Mouse (Mus musculus): ENCODE measurements around the gene Impg2. TPM values are rescaled to one million over a fixed set of nuclear protein-coding genes. Genes with fewer than 3 reads are reported as not detected.
A peak's percentile ranks its signal among the peaks of the same experiment; 100 is the strongest.

Impg2 gene
- polyA plus RNA-seq, 1 experiment from 2014 or later: 0.07 TPM

- 54% methylated on average over 10 of the region's 10 CpGs for WGBS
Observed at GRCm38 (mm10) chr16:56231300-56231699, 27.2 kb downstream of the Impg2 start.

GRCm38 (mm10) chr16:56232736-56233135, 28.6 kb downstream of the Impg2 start:
- Histone ChIP-seq H3K36me3 (ENCODE audit: control insufficient read depth, insufficient read depth, low read length) (no peaks in the 10 kb centered on the region), H3K4me1 (ENCODE audit: control insufficient read depth, insufficient read depth, low read length) (no peaks in the 10 kb centered on the region), H3K4me2 (ENCODE audit: low read depth) (no peak overlapping the region), H3K27me3 (ENCODE audit: control insufficient read depth, insufficient read depth, low read length) (no peaks in the 10 kb centered on the region), H3K9ac (ENCODE audit: low read length) (no peak overlapping the region), H3K4me3 (ENCODE audit: low read depth, low read length) (no peak overlapping the region), H3K9me3 (ENCODE audit: control insufficient read depth, low read length) (no peaks in the 10 kb centered on the region), H3K27ac (ENCODE audit: low read depth, low read length) (no peak overlapping the region)
- no peak for ATAC-seq (ENCODE audit: insufficient read depth, low FRiP score, low TSS enrichment)
- no peak for DNase-seq (ENCODE audit: low spot score)
- 85% methylated on average over 10 of the region's 10 CpGs for WGBS

More at GRCm38 (mm10) chr16:56231300-56231699, 27.2 kb downstream of the Impg2 start:
- Histone ChIP-seq H3K9ac (ENCODE audit: low read length) (no peak overlapping the region), H3K27me3 (ENCODE audit: control insufficient read depth, insufficient read depth, low read length) (no peaks in the 10 kb centered on the region), H3K36me3 (ENCODE audit: control insufficient read depth, insufficient read depth, low read length) (no peaks in the 10 kb centered on the region), H3K4me3 (ENCODE audit: low read depth, low read length) (no peak overlapping the region), H3K4me1 (ENCODE audit: control insufficient read depth, insufficient read depth, low read length) (no peaks in the 10 kb centered on the region), H3K27ac (ENCODE audit: low read depth, low read length) (no peak overlapping the region), H3K9me3 (ENCODE audit: control insufficient read depth, low read length) (no peaks in the 10 kb centered on the region), H3K4me2 (ENCODE audit: low read depth) (no peak overlapping the region)
- DNase-seq (ENCODE audit: low spot score): peak; percentile 17
- no peak for ATAC-seq (ENCODE audit: insufficient read depth, low FRiP score, low TSS enrichment)

DNA sequence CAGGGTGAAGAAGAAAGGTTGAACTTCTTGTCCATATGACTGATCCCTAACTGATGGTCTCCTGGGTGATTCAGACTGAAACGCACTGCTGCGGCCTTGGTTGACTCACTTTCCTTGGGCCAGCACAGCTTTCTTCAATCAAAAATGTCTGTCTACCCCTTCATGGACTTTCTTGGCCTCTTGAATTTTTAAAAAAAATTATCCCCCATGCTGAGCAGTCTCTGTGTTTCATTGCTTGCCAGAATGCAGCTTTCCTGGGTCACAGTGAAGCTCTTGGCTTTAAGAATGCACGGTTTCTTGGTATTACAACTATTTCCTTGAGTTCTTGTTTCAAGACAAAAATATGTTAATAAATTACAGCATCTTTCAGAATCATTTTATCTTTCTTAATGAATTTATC, 41.9 kb downstream of the Impg2 start:
- H3K4me2 ChIP-seq (ENCODE audit: low read depth): no peak overlapping the region
- no peak overlapping the region for H3K9ac ChIP-seq (ENCODE audit: low read length)
- no peaks in the 10 kb centered on the region for H3K27me3 ChIP-seq (ENCODE audit: control insufficient read depth, insufficient read depth, low read length)
- H3K9me3 ChIP-seq (ENCODE audit: control insufficient read depth, low read length): no peaks in the 10 kb centered on the region
- WGBS: 92% methylated on average over 3 of the region's 3 CpGs
- H3K36me3 ChIP-seq (ENCODE audit: control insufficient read depth, insufficient read depth, low read length): no peaks in the 10 kb centered on the region
- ATAC-seq (ENCODE audit: insufficient read depth, low FRiP score, low TSS enrichment) (no peak), DNase-seq (ENCODE audit: low spot score) (no peak)
- H3K4me1 ChIP-seq (ENCODE audit: control insufficient read depth, insufficient read depth, low read length): no peaks in the 10 kb centered on the region
- H3K27ac ChIP-seq (ENCODE audit: low read depth, low read length): no peak overlapping the region
- no peak overlapping the region for H3K4me3 ChIP-seq (ENCODE audit: low read depth, low read length)

DNA sequence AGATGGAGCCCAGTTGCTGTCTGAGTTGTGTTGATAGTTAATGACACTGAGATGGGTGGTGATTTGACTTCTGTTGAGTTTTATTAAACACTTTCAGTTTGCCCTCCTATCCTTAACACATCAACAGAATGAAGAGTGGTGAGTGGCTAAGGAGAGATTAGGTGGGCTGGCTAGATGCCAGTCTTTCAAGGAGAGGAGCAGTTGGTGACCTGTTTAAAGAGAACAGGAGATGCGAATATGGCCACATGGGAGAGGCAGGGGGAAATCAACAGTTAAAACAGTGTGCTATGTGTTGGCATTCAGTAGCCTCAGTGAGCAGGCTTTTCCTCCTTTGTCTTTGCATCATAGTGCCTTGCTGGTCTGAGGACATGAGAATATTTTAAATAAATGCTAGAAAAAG, 69.8 kb downstream of the Impg2 start:
- WGBS: 81% methylated on average over 1 of the region's 1 CpGs
- Histone ChIP-seq H3K27me3 (ENCODE audit: control insufficient read depth, insufficient read depth, low read length) (no peaks in the 10 kb centered on the region), H3K4me1 (ENCODE audit: control insufficient read depth, insufficient read depth, low read length) (no peaks in the 10 kb centered on the region), H3K4me3 (ENCODE audit: low read depth, low read length) (no peak overlapping the region), H3K4me2 (ENCODE audit: low read depth) (no peak overlapping the region), H3K9ac (ENCODE audit: low read length) (no peak overlapping the region), H3K27ac (ENCODE audit: low read depth, low read length) (no peak overlapping the region), H3K9me3 (ENCODE audit: control insufficient read depth, low read length) (no peaks in the 10 kb centered on the region), H3K36me3 (ENCODE audit: control insufficient read depth, insufficient read depth, low read length) (no peaks in the 10 kb centered on the region)
- ATAC-seq (ENCODE audit: insufficient read depth, low FRiP score, low TSS enrichment) (no peak), DNase-seq (ENCODE audit: low spot score) (no peak)

DNA sequence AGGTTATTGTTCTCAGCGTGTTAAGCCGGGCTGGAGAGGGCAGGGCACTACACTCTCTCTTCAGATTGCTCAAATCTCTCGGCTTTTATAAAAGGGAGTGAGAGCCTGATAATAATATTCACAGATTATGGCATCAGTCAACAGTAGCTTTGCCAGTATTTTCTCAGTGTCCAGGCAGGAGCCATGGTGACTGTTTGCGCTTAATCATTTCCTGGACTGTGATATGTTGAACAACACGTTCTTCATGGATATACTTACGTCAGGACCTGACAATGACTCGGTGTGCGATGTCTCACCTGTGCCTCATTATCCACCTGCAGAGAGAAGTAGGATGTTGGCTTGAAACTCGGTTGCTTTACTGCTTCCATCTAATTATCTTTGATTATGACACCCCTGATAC, 74.9 kb downstream of the Impg2 start:
- H3K27ac ChIP-seq (ENCODE audit: low read depth, low read length): no peak overlapping the region
- no peaks in the 10 kb centered on the region for H3K27me3 ChIP-seq (ENCODE audit: control insufficient read depth, insufficient read depth, low read length)
- H3K9me3 ChIP-seq (ENCODE audit: control insufficient read depth, low read length): no peaks in the 10 kb centered on the region
- 84% methylated on average over 9 of the region's 9 CpGs for WGBS
- no peak overlapping the region for H3K4me2 ChIP-seq (ENCODE audit: low read depth)
- no peaks in the 10 kb centered on the region for H3K4me1 ChIP-seq (ENCODE audit: control insufficient read depth, insufficient read depth, low read length)
- H3K4me3 ChIP-seq (ENCODE audit: low read depth, low read length): no peak overlapping the region
- ATAC-seq (ENCODE audit: insufficient read depth, low FRiP score, low TSS enrichment) (no peak), DNase-seq (ENCODE audit: low spot score) (no peak)
- no peak overlapping the region for H3K9ac ChIP-seq (ENCODE audit: low read length)
- no peaks in the 10 kb centered on the region for H3K36me3 ChIP-seq (ENCODE audit: control insufficient read depth, insufficient read depth, low read length)

DNA sequence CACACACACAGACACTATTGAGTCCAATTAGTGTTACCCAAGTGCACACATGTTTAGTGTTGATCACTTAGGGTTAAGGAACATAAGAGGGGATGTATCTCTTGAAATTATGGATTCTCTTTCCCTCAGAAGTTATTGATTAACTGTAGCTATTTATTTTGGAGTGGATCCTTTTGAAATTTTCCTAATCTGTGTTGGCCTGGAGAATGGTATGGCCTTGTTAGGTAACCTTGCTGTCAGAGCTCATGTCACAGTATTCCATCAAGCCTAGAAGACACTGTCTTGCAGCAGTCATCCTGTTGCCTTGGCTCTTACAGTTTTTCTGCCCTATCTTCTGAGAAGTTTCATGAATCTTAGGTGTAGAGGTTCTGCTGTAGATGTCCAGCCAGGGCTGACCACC, 75.6 kb downstream of the Impg2 start:
- ATAC-seq (ENCODE audit: insufficient read depth, low FRiP score, low TSS enrichment): no peak
- H3K4me1 ChIP-seq (ENCODE audit: control insufficient read depth, insufficient read depth, low read length): no peaks in the 10 kb centered on the region

GRCm38 (mm10) chr16:56281336-56281735, 77.2 kb downstream of the Impg2 start:
- WGBS: 82% methylated on average over 4 of the region's 4 CpGs
- no peaks in the 10 kb centered on the region for H3K4me1 ChIP-seq (ENCODE audit: control insufficient read depth, insufficient read depth, low read length)
- H3K27me3 ChIP-seq (ENCODE audit: control insufficient read depth, insufficient read depth, low read length): no peaks in the 10 kb centered on the region
- H3K4me2 ChIP-seq (ENCODE audit: low read depth): no peak overlapping the region
- H3K27ac ChIP-seq (ENCODE audit: low read depth, low read length): no peak overlapping the region
- ATAC-seq (ENCODE audit: insufficient read depth, low FRiP score, low TSS enrichment) (no peak), DNase-seq (ENCODE audit: low spot score) (no peak)
- H3K9ac ChIP-seq (ENCODE audit: low read length): no peak overlapping the region
- no peak overlapping the region for H3K4me3 ChIP-seq (ENCODE audit: low read depth, low read length)
- no peaks in the 10 kb centered on the region for H3K9me3 ChIP-seq (ENCODE audit: control insufficient read depth, low read length)
- H3K36me3 ChIP-seq (ENCODE audit: control insufficient read depth, insufficient read depth, low read length): no peaks in the 10 kb centered on the region

More for the DNA sequence above, 75.6 kb downstream of the Impg2 start:
- H3K36me3 ChIP-seq (ENCODE audit: control insufficient read depth, insufficient read depth, low read length): no peaks in the 10 kb centered on the region
- H3K27ac ChIP-seq (ENCODE audit: low read depth, low read length): no peak overlapping the region
- no peak overlapping the region for H3K9ac ChIP-seq (ENCODE audit: low read length)
- no peaks in the 10 kb centered on the region for H3K27me3 ChIP-seq (ENCODE audit: control insufficient read depth, insufficient read depth, low read length)
- no peaks in the 10 kb centered on the region for H3K9me3 ChIP-seq (ENCODE audit: control insufficient read depth, low read length)
- no peak overlapping the region for H3K4me2 ChIP-seq (ENCODE audit: low read depth)
- no peak overlapping the region for H3K4me3 ChIP-seq (ENCODE audit: low read depth, low read length)
- no peak for DNase-seq (ENCODE audit: low spot score)

- no peaks in the 10 kb centered on the region for H3K9me3 ChIP-seq (ENCODE audit: control insufficient read depth, low read length)
- ATAC-seq (ENCODE audit: insufficient read depth, low FRiP score, low TSS enrichment) (no peak), DNase-seq (ENCODE audit: low spot score) (no peak)
- H3K4me3 ChIP-seq (ENCODE audit: low read depth, low read length): no peak overlapping the region
- H3K27me3 ChIP-seq (ENCODE audit: control insufficient read depth, insufficient read depth, low read length): no peaks in the 10 kb centered on the region
- H3K4me2 ChIP-seq (ENCODE audit: low read depth): no peak overlapping the region
- 86% methylated on average over 1 of the region's 1 CpGs for WGBS
- no peak overlapping the region for H3K27ac ChIP-seq (ENCODE audit: low read depth, low read length)
- no peaks in the 10 kb centered on the region for H3K4me1 ChIP-seq (ENCODE audit: control insufficient read depth, insufficient read depth, low read length)
- H3K9ac ChIP-seq (ENCODE audit: low read length): no peak overlapping the region
- H3K36me3 ChIP-seq (ENCODE audit: control insufficient read depth, insufficient read depth, low read length): no peaks in the 10 kb centered on the region
Observed at GRCm38 (mm10) chr16:56283330-56283729, 79.2 kb downstream of the Impg2 start.

DNA sequence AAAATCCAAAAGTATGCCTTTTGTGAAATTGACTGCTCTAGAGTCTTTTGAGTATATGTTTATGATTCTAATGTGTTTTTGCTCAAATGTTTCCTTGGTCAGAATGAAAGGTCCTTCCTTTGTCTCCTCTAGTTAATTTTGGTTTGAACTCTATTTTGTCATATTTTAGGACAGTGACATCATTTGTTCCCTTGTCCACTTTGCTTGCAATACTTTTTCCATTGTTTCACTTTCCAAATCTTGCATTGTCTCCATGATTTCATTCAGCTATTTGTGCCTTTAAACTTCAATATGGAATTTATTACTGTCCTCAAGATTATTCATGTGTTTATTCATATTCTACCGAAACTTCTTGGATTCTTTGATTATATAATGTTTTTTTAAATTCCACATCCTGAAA, 79.8 kb downstream of the Impg2 start:
- Histone ChIP-seq H3K27me3 (ENCODE audit: control insufficient read depth, insufficient read depth, low read length) (no peaks in the 10 kb centered on the region), H3K4me3 (ENCODE audit: low read depth, low read length) (no peak overlapping the region), H3K9ac (ENCODE audit: low read length) (no peak overlapping the region), H3K9me3 (ENCODE audit: control insufficient read depth, low read length) (no peaks in the 10 kb centered on the region), H3K27ac (ENCODE audit: low read depth, low read length) (no peak overlapping the region), H3K4me2 (ENCODE audit: low read depth) (no peak overlapping the region), H3K4me1 (ENCODE audit: control insufficient read depth, insufficient read depth, low read length) (no peaks in the 10 kb centered on the region), H3K36me3 (ENCODE audit: control insufficient read depth, insufficient read depth, low read length) (no peaks in the 10 kb centered on the region)
- DNase-seq (ENCODE audit: low spot score) (no peak), ATAC-seq (ENCODE audit: insufficient read depth, low FRiP score, low TSS enrichment) (no peak)
- 86% methylated on average over 1 of the region's 1 CpGs for WGBS

Data from neural tube, embryonic 11.5 days (tissue).